Mouse (Mus musculus): ENCODE results near the gene Izumo3.
"Not testable (repeated sequence)": the region's sequence is repeated elsewhere in the genome, so short reads cannot be mapped to it uniquely, and the experiment has no call there.

The Izumo3 gene

GRCm38 (mm10) chr4:92147134-92147533 is at the start of gene Izumo3:
Gene Izumo3, minus strand, starts transcription at chr4:92147234.
- no peak for DNase-seq

- not testable (repeated sequence) for DNase-seq
Measured at GRCm38 (mm10) chr4:92191649-92192048, 44.6 kb upstream of the Izumo3 start, which contains the start of gene Gm12666. Gene Gm12666, minus strand, starts transcription at chr4:92191749.

- DNase-seq = no peak
Measured at GRCm38 (mm10) chr4:92152646-92153045, 5.6 kb upstream of the Izumo3 start.

GRCm38 (mm10) chr4:92111390-92111988 is 35.5 kb downstream of the Izumo3 start:
- peak; percentile 18 for DNase-seq

- DNase-seq = no peak
Measured at GRCm38 (mm10) chr4:92097386-92097785, 49.6 kb downstream of the Izumo3 start.

GRCm38 (mm10) chr4:92095951-92096350 is 51.1 kb downstream of the Izumo3 start:
- DNase-seq = no peak

Data from embryo, embryonic 11 days (tissue).